Mouse (Mus musculus) right cerebral cortex, postnatal 14 days (tissue): ENCODE measurements around the gene Vkorc1.
"Not testable (repeated sequence)": the region's sequence is repeated elsewhere in the genome, so short reads cannot be mapped to it uniquely, and the experiment has no call there.

Source experiments
- DNase-seq: peaks from one replicate; pipeline ENCODE4 v3.0.0; 2022

Vkorc1 gene

GRCm38 (mm10) chr7:127912938-127913337, 17.5 kb upstream of the Vkorc1 start:
- DNase-seq = no peak

- peak; percentile 84 for DNase-seq
Measured at GRCm38 (mm10) chr7:127912190-127912871, 16.9 kb upstream of the Vkorc1 start, which contains the start of gene Kat8. Gene Kat8, plus strand, starts transcription at chr7:127912516.

GRCm38 (mm10) chr7:127908656-127909055, 13.2 kb upstream of the Vkorc1 start:
- no peak for DNase-seq

- DNase-seq = no peak
Measured at GRCm38 (mm10) chr7:127907939-127908338, 12.5 kb upstream of the Vkorc1 start.

GRCm38 (mm10) chr7:127903971-127904796, 8.8 kb upstream of the Vkorc1 start, which contains the start of gene Bckdk:
Gene Bckdk, plus strand, starts transcription at chr7:127904082.
- DNase-seq = peak; percentile 83

GRCm38 (mm10) chr7:127901772-127902171, 6.4 kb upstream of the Vkorc1 start:
- DNase-seq = no peak

- DNase-seq = no peak
Measured at GRCm38 (mm10) chr7:127899997-127900396, 4.6 kb upstream of the Vkorc1 start.

- no peak for DNase-seq
Measured at GRCm38 (mm10) chr7:127898179-127898956, 3.0 kb upstream of the Vkorc1 start.

- DNase-seq = no peak
Measured at GRCm38 (mm10) chr7:127897542-127897941, 2.1 kb upstream of the Vkorc1 start.

- peak; percentile 73 for DNase-seq
Measured at GRCm38 (mm10) chr7:127896384-127896783, 967 bp upstream of the Vkorc1 start.

- DNase-seq = not testable (repeated sequence)
Measured at GRCm38 (mm10) chr7:127895891-127896290, 474 bp upstream of the Vkorc1 start.

- DNase-seq = no peak
Measured at GRCm38 (mm10) chr7:127894480-127894879, 937 bp downstream of the Vkorc1 start.

GRCm38 (mm10) chr7:127890798-127891197, 4.6 kb downstream of the Vkorc1 start, which contains the start of gene Prss53:
Gene Prss53, minus strand, starts transcription at chr7:127890970.
- no peak for DNase-seq

- no peak for DNase-seq
Measured at GRCm38 (mm10) chr7:127888821-127889220, 6.6 kb downstream of the Vkorc1 start.

- DNase-seq = no peak
Measured at GRCm38 (mm10) chr7:127887781-127888180, 7.6 kb downstream of the Vkorc1 start.

GRCm38 (mm10) chr7:127887191-127887590, 8.2 kb downstream of the Vkorc1 start:
- DNase-seq = no peak

GRCm38 (mm10) chr7:127886551-127886950, 8.9 kb downstream of the Vkorc1 start:
- DNase-seq = no peak

GRCm38 (mm10) chr7:127885951-127886350, 9.5 kb downstream of the Vkorc1 start:
- no peak for DNase-seq

GRCm38 (mm10) chr7:127880431-127880830, 15.0 kb downstream of the Vkorc1 start:
- no peak for DNase-seq

GRCm38 (mm10) chr7:127879301-127879700, 16.1 kb downstream of the Vkorc1 start:
- DNase-seq = no peak

- DNase-seq = peak; percentile 91
Measured at GRCm38 (mm10) chr7:127876467-127877348, 18.7 kb downstream of the Vkorc1 start, which contains the start of gene Zfp668. Gene Zfp668, minus strand, starts transcription at chr7:127876828.

- peak; percentile 62 for DNase-seq
Measured at GRCm38 (mm10) chr7:127876041-127876466, 19.4 kb downstream of the Vkorc1 start, which contains the start of gene Zfp646. Gene Zfp646, plus strand, starts transcription at chr7:127876221.
